Mouse (Mus musculus) spleen, adult 2 months (tissue): ENCODE results near the gene Smad5.

Experiments used
- CTCF ChIP-seq: fragments of 200-500 bp; IDR thresholded peaks from 2 replicates; pipeline ENCODE4 v1.5.1; 2011; ENCODE audit warnings: mild to moderate bottlenecking, inconsistent platforms; ENCODE audit not compliant: insufficient read depth, insufficient read length, insufficient replicate concordance; ENCODE audit errors: extremely low read depth
- POLR2A ChIP-seq: fragments of 200-500 bp; IDR thresholded peaks from 2 replicates; pipeline ENCODE4 v1.6.1; 2011; ENCODE audit warnings: low read depth, low read length, inconsistent platforms

- TF ChIP-seq CTCF (no peak), POLR2A (no peak)
Observed at GRCm38 (mm10) chr13:56749377-56749776, 46.6 kb downstream of the Smad5 start.
